Mouse (Mus musculus) embryonic facial prominence, embryonic 11.5 days (tissue): ENCODE data around the gene Cacna2d2. TPM values are rescaled to one million over a fixed set of nuclear protein-coding genes. Genes with fewer than 3 reads are reported as not detected.
A peak's percentile ranks its signal among the peaks of the same experiment; 100 is the strongest.
"Not testable (repeated sequence)": the region's sequence is repeated elsewhere in the genome, so short reads cannot be mapped to it uniquely, and the experiment has no call there.

Experiments used
- ATAC-seq: fragments of 200-750 bp; cut with Nextera tagmentation; replicated peaks from 2 replicates; pipeline ENCODE4 v1.8.0; 2017; ENCODE audit warnings: low read depth; ENCODE audit not compliant: insufficient number of reproducible peaks, low FRiP score, low TSS enrichment
- DNase-seq: peaks from one replicate; pipeline ENCODE4 v3.0.0-alpha.2; 2015; ENCODE audit warnings: low spot score
- H3K27ac ChIP-seq: fragments of 300-500 bp; sonication (generic); replicated peaks from 2 replicates; pipeline ENCODE4 v1.5.1; 2014; ENCODE audit warnings: mild to moderate bottlenecking, low read depth, low read length, control low read depth
- H3K27me3 ChIP-seq: fragments of 300-500 bp; sonication (generic); 2 replicates; pipeline ENCODE4 v1.6.1; 2014; ENCODE audit warnings: mild to moderate bottlenecking, low read length, moderate library complexity, mixed read lengths; ENCODE audit not compliant: control insufficient read depth, insufficient read depth
- H3K36me3 ChIP-seq: fragments of 300-500 bp; sonication (generic); replicated peaks from 2 replicates; pipeline ENCODE4 v1.6.1; 2014; ENCODE audit warnings: low read depth, mild to moderate bottlenecking, low read length, moderate library complexity, mixed read lengths; ENCODE audit not compliant: control insufficient read depth, insufficient read depth
- H3K4me1 ChIP-seq: fragments of 300-500 bp; sonication (generic); 2 replicates; pipeline ENCODE4 v1.6.1; 2014; ENCODE audit warnings: low read length, mixed read lengths; ENCODE audit not compliant: control insufficient read depth, insufficient read depth
- H3K4me2 ChIP-seq: fragments of 300-500 bp; sonication (generic); 2 replicates; pipeline ENCODE4 v1.6.1; 2014; ENCODE audit warnings: low read depth, mild to moderate bottlenecking, control low read depth, low read length, moderate library complexity
- H3K4me3 ChIP-seq: fragments of 300-500 bp; sonication (generic); 2 replicates; pipeline ENCODE4 v1.5.1; 2014; ENCODE audit warnings: low read depth, low read length, control low read depth
- H3K9ac ChIP-seq: fragments of 300-500 bp; sonication (generic); replicated peaks from 2 replicates; pipeline ENCODE4 v1.6.1; 2014; ENCODE audit warnings: mild to moderate bottlenecking, control low read depth, low read length
- H3K9me3 ChIP-seq: fragments of 300-500 bp; sonication (generic); replicated peaks from 2 replicates; pipeline ENCODE4 v1.6.1; 2016; ENCODE audit warnings: mild to moderate bottlenecking, low read length, inconsistent platforms, mixed read lengths; ENCODE audit not compliant: control insufficient read depth
- WGBS: fragments of 180-500 bp; shearing (Covaris S2); extraction: QIAGEN DNeasy Blood & Tissue Kit; methylation state at CpG from one replicate; pipeline ENCODE4 v1.1.7; 2014; 5-methylcytosine and 5-hydroxymethylcytosine counted together
- polyA plus RNA-seq: library from polyadenylated mRNA; unstranded; fragments of >200 nt; fragmentation: Nextera tagmentation; extraction: Ambion mirVana; gene quantifications from 2 replicates; pipeline ENCODE4 v1.2.1, GENCODE M21; 2014

The Cacna2d2 gene
- polyA plus RNA-seq, 1 experiment from 2014 or later, result 0.63 TPM

- WGBS, result under 1% methylated on average over 53 of the region's 53 CpGs
- H3K4me1 ChIP-seq, result no peaks in the 10 kb centered on the region; the same call in none of the 2 replicates
- H3K27ac ChIP-seq, result peak overlapping the region; percentile 89
Observed at GRCm38 (mm10) chr9:107554319-107554825, 155.0 kb downstream of the Cacna2d2 start.

GRCm38 (mm10) chr9:107555031-107555457, 155.6 kb downstream of the Cacna2d2 start:
- peak; percentile 36 for ATAC-seq
- Histone ChIP-seq H3K27me3 (peaks cover 5% of the 10 kb centered on the region; the same call in 1 of the 2 replicates), H3K9me3 (no peaks in the 10 kb centered on the region), H3K27ac (peak overlapping the region; percentile 89), H3K4me2 (peak overlapping the region; percentile 91), H3K4me1 (no peaks in the 10 kb centered on the region; the same call in none of the 2 replicates), H3K9ac (peak overlapping the region; percentile 84), H3K36me3 (peaks cover 6% of the 10 kb centered on the region), H3K4me3 (peak overlapping the region; percentile 74)
- WGBS, result under 1% methylated on average over 23 of the region's 23 CpGs
- peak; percentile 60 for DNase-seq

More at GRCm38 (mm10) chr9:107554319-107554825, 155.0 kb downstream of the Cacna2d2 start:
- Histone ChIP-seq H3K36me3 (peaks cover 6% of the 10 kb centered on the region), H3K4me2 (peak overlapping the region; percentile 91), H3K9me3 (no peaks in the 10 kb centered on the region), H3K4me3 (peak overlapping the region; percentile 74), H3K9ac (peak overlapping the region; percentile 84), H3K27me3 (peaks cover 5% of the 10 kb centered on the region; the same call in 1 of the 2 replicates)
- ATAC-seq (peak; percentile 88), DNase-seq (peak; percentile 99)

GRCm38 (mm10) chr9:107555701-107556100, 156.3 kb downstream of the Cacna2d2 start:
- no peak for ATAC-seq

GRCm38 (mm10) chr9:107556346-107556745, 156.9 kb downstream of the Cacna2d2 start:
- DNase-seq, result no peak
- Histone ChIP-seq H3K4me3 (no peak overlapping the region; the same call in 1 of the 2 replicates), H3K9ac (no peak overlapping the region), H3K36me3 (peaks cover 8% of the 10 kb centered on the region), H3K4me1 (no peaks in the 10 kb centered on the region; the same call in none of the 2 replicates), H3K27ac (no peak overlapping the region), H3K4me2 (peak overlapping the region; percentile 91), H3K9me3 (no peaks in the 10 kb centered on the region), H3K27me3 (no peaks in the 10 kb centered on the region; the same call in 1 of the 2 replicates)
- no peak for ATAC-seq
- WGBS, result 73% methylated on average over 3 of the region's 3 CpGs

More at GRCm38 (mm10) chr9:107555701-107556100, 156.3 kb downstream of the Cacna2d2 start:
- no peak overlapping the region for H3K27ac ChIP-seq
- H3K36me3 ChIP-seq, result peaks cover 6% of the 10 kb centered on the region
- H3K4me1 ChIP-seq, result no peaks in the 10 kb centered on the region; the same call in none of the 2 replicates
- no peak for DNase-seq
- peak overlapping the region; percentile 91 for H3K4me2 ChIP-seq
- peaks cover 3% of the 10 kb centered on the region; the same call in 1 of the 2 replicates for H3K27me3 ChIP-seq
- peak overlapping the region; percentile 84 for H3K9ac ChIP-seq
- H3K9me3 ChIP-seq, result no peaks in the 10 kb centered on the region
- 35% methylated on average over 2 of the region's 2 CpGs for WGBS
- H3K4me3 ChIP-seq, result peak overlapping the region; percentile 74

- peak; percentile 94 for DNase-seq
- Histone ChIP-seq H3K27me3 (no peaks in the 10 kb centered on the region), H3K4me1 (0 out of 2 replicates have a peak, but pooled peaks cover 3% of the 10 kb centered on the region), H3K36me3 (peaks cover 12% of the 10 kb centered on the region), H3K4me3 (peak within 1 kb of the TSS; percentile 93), H3K4me2 (peak within 1 kb of the TSS; percentile 74), H3K9me3 (no peaks in the 10 kb centered on the region), H3K27ac (no peak within 1 kb of the TSS), H3K9ac (peak within 1 kb of the TSS; percentile 72)
- WGBS, result under 1% methylated on average over 45 of the region's 46 CpGs
- peak; percentile 91 for ATAC-seq
Observed at GRCm38 (mm10) chr9:107563029-107563581, 163.7 kb downstream of the Cacna2d2 start, which contains the start of gene Tusc2. Gene Tusc2, plus strand, starts transcription at chr9:107563255.

- H3K4me3 ChIP-seq, H3K27ac ChIP-seq: not testable (repeated sequence)
Observed at GRCm38 (mm10) chr9:107565556-107565955, 166.1 kb downstream of the Cacna2d2 start.

GRCm38 (mm10) chr9:107566041-107566709, 166.8 kb downstream of the Cacna2d2 start:
- H3K27me3 ChIP-seq, result no peaks in the 10 kb centered on the region
- DNase-seq, result peak; percentile 82
- peak overlapping the region; percentile 23; the same call in 1 of the 2 replicates for H3K27ac ChIP-seq
- no peak for ATAC-seq
- H3K4me2 ChIP-seq, result no peak overlapping the region
- 0 out of 2 replicates have a peak, but pooled peaks cover 6% of the 10 kb centered on the region for H3K4me1 ChIP-seq
- H3K9me3 ChIP-seq, result no peaks in the 10 kb centered on the region
- H3K4me3 ChIP-seq, result no peak overlapping the region
- peaks cover 7% of the 10 kb centered on the region for H3K36me3 ChIP-seq
- WGBS, result 62% methylated on average over 15 of the region's 15 CpGs
- H3K9ac ChIP-seq, result no peak overlapping the region

More at GRCm38 (mm10) chr9:107565556-107565955, 166.1 kb downstream of the Cacna2d2 start:
- ATAC-seq, H3K9me3 ChIP-seq, H3K9ac ChIP-seq, H3K4me1 ChIP-seq, H3K27me3 ChIP-seq, DNase-seq, H3K36me3 ChIP-seq, H3K4me2 ChIP-seq: not testable (repeated sequence)
- 50% methylated on average over 5 of the region's 5 CpGs for WGBS
